Mouse (Mus musculus) 416B (cell line): ENCODE results near the gene Cyp3a13.
A peak's percentile ranks its signal among the peaks of the same experiment; 100 is the strongest.
"Not testable (repeated sequence)": the region's sequence is repeated elsewhere in the genome, so short reads cannot be mapped to it uniquely, and the experiment has no call there.

Experiments
- DNase-seq: peaks from one replicate; pipeline ENCODE4 v3.0.0; 2011; ENCODE audit warnings: low read depth

Gene Cyp3a13

GRCm38 (mm10) chr5:137921532-137921931 lies at the start of gene Cyp3a13:
TSS of gene Cyp3a13 (minus strand) at chr5:137921619.
- DNase-seq, result no peak

DNA sequence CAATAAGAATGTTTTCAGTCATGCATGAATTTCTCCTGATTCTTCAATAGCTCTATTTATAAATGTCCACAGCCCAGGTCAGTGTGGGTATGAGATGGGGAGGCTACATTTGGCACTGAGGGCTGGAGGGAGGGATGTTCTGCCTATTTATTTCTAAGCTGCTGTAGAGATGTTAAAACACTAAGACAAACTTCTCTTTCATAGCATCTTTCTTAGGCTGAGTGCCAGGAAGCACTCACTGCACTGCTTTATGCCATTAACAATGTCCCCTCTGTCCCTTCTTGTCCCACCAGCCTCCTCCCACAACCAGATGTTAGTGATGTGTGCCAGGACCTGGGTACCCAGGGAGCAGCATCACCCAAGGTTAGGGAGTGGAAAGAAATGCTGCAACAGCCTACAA lies 45.1 kb upstream of the Cyp3a13 start:
- DNase-seq, result no peak

DNA sequence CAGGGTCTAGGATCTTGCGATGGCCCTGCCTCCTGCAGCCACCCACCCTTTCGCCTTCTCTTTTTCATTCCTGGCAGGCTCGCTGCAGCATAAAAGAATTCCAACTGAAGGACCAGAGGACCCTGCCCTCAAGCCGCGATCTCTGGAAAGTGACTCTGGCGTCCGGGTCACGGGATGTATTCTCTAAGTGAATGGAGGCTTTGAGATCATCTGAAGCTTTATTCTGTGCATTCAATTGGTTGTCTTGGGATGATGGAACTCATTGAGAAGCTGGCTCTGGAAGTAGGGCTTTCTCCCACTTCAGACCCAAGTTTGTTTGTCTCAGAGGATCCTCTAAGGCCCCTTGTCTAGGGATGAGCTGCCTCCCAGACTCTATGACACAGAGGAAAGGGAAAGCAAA lies 41.5 kb upstream of the Cyp3a13 start, which contains the start of gene Gjc3:
Gene Gjc3 (minus strand): TSS at position 154 of the 400 bp plus-strand sequence.
- DNase-seq, result no peak

DNA sequence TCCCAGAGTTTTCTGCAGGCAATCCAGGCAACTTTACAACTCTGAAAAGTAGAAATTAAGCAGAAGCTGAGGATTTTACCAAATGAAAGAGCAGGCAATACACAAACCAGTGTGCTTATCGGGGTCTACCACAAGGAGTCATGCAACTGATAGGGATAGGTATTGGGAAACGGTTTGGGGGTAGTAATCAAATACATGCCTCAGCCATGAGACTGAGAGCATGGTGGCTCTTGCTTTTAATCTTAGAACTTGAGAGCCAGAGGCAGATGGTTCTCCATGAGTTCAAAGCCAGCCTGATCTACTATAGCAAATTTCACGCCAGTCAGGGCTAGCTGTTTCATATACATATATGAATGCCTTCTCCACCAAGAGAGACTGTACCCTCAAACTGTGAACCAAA lies 35.0 kb upstream of the Cyp3a13 start:
- DNase-seq, result no peak

- DNase-seq, result peak; percentile 10
Measured at GRCm38 (mm10) chr5:137951218-137951617, 29.8 kb upstream of the Cyp3a13 start.

DNA sequence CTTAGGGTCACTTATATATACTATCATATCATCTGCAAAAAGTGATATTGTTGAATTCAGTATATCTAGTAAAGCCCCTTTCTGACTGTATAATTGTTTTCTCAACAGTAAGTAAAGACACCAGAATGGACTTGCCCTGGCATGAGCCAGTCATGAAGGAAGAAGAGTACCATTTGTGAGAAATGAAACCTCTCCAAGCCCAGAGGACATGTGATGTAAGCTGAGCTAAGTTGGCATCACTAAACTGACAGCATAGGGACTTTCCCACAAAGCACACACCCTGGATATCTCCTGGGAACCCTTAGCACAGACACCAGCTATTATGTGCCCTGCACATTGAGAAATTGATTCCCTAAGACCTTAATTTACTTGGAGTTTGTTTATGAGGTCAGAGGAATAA lies 25.9 kb upstream of the Cyp3a13 start:
- DNase-seq, result no peak

- DNase-seq, result no peak
Measured at GRCm38 (mm10) chr5:137943133-137943532, 21.7 kb upstream of the Cyp3a13 start.

GRCm38 (mm10) chr5:137940948-137941347 lies 19.5 kb upstream of the Cyp3a13 start:
- no peak for DNase-seq

GRCm38 (mm10) chr5:137937238-137937637 lies 15.8 kb upstream of the Cyp3a13 start:
- peak; percentile 41 for DNase-seq

DNA sequence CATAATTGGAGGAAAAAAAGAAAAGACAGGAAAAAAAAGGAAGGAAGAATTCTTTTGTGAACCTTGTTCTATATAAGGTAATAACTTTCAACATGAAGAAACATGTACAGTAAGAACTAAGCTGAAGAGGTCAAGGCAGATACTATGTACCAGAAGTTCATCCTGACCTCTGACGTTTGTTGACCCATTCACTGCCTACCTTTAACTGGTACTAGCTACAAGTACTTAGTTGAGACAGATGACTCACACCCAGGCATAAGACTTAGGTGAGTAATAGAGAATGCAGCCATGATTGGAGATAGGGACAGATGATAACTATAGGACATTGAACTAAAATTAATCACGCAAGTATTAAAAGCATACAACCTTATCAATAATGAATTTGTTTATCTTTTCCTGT lies 15.1 kb upstream of the Cyp3a13 start:
- DNase-seq, result no peak

- DNase-seq, result not testable (repeated sequence)
Measured at GRCm38 (mm10) chr5:137933934-137934333, 12.5 kb upstream of the Cyp3a13 start.

DNA sequence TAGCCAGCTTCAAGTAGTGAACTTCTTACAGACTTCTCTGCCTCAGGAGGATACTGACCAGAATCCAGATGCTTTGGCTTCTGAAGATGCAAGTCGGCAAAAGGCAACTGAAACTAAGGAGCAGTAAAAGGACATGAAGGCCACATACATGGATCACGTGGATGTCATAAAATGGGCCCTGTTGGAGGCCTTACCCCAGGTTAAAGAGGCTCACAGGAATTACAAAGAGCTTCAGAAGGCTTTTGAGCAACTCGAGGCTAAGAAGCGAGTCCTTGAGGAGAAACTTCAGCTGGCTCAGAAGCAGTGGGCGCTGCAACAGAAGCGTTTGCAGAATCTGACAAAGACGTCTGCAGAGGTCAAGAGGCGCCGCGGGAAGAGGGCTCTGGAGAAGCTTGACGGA lies 7.0 kb upstream of the Cyp3a13 start:
- no peak for DNase-seq

DNA sequence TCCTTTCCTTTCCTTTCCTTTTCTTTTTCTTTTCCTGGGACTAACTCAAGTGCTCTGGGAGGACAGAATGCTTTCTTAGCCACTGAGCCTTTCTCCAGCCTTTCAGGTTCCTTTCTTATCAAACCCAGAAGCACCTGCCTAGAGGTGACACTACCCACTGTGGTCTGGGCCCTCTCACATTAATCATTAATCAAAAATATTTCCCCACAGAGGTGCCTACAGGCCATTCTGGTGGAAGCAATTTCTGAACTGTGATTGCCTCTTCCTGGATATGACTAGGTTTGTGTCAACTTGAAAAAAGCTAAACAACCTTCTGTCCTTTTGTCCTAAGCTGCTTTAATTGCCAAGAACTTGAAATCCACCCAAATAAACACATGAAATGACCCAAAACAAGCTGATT lies 752 bp upstream of the Cyp3a13 start:
- no peak for DNase-seq

DNA sequence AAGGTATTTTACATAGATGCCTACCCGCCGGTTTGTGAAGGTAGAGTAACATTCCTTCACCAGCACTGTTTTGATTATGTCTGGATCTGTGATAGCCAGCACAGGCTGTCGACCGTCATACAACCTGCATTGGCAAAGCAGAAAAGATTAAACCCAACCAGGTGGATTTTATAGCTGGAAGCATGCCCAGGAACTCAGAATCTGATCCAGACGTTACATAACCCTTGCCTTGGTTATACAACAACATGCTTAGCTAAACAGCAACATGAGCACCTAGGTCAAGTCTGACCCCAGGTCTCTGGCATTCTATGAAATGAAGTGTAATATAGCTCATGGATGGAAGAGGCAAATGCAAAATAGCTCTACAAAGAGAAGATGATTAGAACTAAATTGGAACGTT lies 5.9 kb downstream of the Cyp3a13 start:
- DNase-seq, result no peak

DNA sequence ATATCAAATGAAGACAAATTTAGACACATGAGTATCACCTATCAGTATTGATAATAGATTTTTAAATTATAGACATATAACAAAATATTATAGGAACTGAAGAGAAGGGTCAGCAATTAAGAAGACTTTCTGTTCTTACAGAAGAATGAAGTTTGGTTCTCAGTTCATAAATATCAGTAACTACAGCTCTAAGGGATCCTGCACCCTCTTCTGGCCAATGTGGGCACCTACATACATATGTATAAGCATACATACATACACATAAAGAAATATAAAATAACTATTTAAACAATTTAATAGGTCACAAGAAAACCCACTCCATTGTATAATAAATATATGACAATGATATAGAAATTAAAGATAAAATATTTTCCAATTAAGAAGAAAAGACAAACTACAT lies 6.9 kb downstream of the Cyp3a13 start:
- DNase-seq, result peak; percentile 30

- no peak for DNase-seq
Measured at GRCm38 (mm10) chr5:137909564-137910262, 11.7 kb downstream of the Cyp3a13 start.

DNA sequence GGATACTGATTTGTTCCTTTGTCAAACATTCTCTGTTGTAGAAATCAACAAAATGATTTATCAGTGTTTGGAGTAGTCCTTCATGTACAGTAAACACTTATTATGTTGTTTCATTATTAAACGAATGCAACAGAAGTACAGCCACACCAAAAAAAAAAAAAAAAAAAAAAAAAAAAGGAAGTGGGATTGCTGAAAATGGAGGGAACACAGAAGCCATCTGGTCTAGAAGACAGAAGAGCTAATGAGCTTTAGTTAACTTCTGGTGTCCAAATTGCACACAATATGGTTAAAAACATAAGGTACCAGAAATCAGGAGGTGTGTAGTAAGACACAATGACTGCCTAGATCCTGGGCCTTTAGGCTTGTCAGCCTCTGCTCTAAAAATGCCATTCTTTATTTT lies 23.6 kb downstream of the Cyp3a13 start:
- no peak for DNase-seq

GRCm38 (mm10) chr5:137892954-137893353 lies 28.5 kb downstream of the Cyp3a13 start:
- peak; percentile 27 for DNase-seq

- DNase-seq, result no peak
Measured at GRCm38 (mm10) chr5:137887666-137888065, 33.8 kb downstream of the Cyp3a13 start.

DNA sequence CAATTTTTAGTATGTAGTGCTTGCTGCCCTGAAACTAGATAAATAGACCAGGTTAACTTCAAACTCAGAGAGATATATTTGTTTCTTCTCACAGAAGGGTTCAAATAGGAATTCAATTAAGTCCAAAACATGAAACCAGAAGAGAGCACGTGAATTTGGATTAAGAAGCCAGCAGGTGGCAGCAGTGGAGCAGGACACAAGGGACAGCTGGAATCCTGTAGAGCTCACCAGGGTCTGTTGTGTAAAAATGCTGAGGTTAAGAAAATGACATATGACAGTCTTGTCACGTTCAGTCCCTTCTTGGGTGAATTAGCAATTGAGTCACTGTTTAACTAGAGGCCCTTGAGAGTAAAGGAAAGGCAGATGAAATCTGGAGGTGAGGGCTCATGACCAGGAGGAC lies 35.5 kb downstream of the Cyp3a13 start:
- peak; percentile 78 for DNase-seq

DNA sequence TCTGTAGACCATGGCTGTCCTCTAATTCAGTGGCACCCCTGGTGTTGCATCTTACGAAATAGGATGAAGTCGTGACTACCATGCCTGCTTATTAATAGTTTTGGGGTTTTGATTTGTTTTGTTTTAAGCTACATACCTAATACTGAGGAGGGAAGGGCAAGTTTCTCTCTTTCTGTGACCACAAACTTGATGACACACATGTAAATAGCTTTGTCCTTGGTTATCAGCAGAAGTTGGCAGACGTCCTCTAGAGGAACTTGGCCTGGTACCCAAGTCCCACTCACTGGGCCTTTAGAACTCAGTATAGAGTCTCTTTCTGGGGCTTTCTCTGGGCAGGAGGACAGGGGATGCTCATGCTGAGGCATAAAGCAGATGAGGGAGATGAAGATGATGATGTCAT lies 38.1 kb downstream of the Cyp3a13 start:
- peak; percentile 28 for DNase-seq

DNA sequence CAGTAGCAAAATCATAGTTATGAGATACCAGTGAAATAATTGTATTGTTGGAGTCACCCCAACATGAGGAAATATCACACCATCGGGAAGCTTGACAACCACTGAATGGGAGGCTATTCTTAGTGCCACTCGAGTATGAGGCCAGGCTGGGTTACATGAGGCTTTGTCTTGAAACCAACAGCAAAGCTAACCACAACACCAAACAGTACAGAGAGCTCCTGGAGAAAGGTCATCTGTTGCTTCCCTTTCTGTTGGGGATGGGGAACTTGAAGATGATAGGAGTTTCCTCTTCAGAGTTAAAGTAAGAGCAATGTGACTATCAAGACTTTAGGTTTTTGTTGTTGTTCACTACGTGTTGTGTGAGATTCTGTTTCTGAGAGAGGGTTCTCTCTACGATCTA lies 38.5 kb downstream of the Cyp3a13 start:
- DNase-seq, result peak; percentile 52

- DNase-seq, result peak; percentile 35
Measured at GRCm38 (mm10) chr5:137877860-137878259, 43.6 kb downstream of the Cyp3a13 start.

DNA sequence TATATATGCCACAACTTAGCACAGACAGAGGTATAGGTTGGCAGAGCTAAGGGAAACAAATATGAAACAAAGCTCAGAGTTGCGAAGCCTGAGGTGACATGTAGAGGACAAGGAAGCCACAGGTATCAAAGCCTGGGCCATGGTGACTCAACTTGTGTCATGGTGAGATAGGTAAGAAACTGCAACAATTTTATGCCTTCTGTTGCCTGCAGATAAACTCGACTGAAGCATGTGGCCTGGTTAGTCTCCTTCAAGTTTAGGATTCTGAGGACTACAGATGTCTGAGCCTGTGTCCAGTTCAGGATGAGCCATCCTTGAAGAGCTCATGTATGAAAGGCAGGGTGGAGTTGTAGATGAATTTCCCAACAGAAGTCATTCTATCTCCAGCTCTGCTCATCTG lies 46.4 kb downstream of the Cyp3a13 start:
- no peak for DNase-seq
